Mouse (Mus musculus): Measurements from ENCODE around the gene Rps18. TPM values are rescaled to one million over a fixed set of nuclear protein-coding genes. Genes with fewer than 3 reads are reported as not detected.
"Not testable (repeated sequence)": the region's sequence is repeated elsewhere in the genome, so short reads cannot be mapped to it uniquely, and the experiment has no call there.

Rps18 gene
- total RNA-seq, 4 experiments from 2014 or later, result 380 to 500 (median 432) TPM

DNA sequence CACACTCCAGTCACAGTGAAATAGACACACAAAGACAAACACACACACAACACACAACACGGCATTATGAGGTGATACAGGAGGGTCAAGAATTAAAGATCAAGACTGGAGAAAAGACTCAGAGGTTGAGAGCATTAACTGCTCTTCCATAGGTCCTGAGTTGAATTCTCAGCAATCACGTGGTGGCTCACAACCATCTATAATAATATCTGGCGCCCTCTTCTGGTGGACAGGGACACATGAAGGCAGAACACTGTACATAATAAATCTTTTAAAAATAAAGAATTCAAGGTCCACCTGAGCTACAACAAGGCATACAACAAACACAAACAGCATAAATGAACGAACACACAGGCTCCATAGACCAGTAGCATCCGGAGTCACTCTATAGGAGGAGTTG, 13.1 kb upstream of the Rps18 start:
- DNase-seq (ENCODE audit: low spot score in 2 of 2), result no peak

GRCm38 (mm10) chr17:33968489-33968888, 12.7 kb upstream of the Rps18 start:
- DNase-seq (ENCODE audit: low spot score in 2 of 2), result peak; percentile 62 to 70

GRCm38 (mm10) chr17:33965846-33966550, 10.2 kb upstream of the Rps18 start:
- DNase-seq (ENCODE audit: low spot score in 2 of 2), result no peak

GRCm38 (mm10) chr17:33965082-33965845, 9.5 kb upstream of the Rps18 start:
- DNase-seq (ENCODE audit: low spot score in 2 of 2), result no peak

- no peak for DNase-seq (ENCODE audit: low spot score in 2 of 2)
Measured at GRCm38 (mm10) chr17:33962876-33963275, 7.1 kb upstream of the Rps18 start.

- DNase-seq (ENCODE audit: low spot score in 2 of 2), result no peak
Measured at GRCm38 (mm10) chr17:33959948-33960347, 4.1 kb upstream of the Rps18 start.

DNA sequence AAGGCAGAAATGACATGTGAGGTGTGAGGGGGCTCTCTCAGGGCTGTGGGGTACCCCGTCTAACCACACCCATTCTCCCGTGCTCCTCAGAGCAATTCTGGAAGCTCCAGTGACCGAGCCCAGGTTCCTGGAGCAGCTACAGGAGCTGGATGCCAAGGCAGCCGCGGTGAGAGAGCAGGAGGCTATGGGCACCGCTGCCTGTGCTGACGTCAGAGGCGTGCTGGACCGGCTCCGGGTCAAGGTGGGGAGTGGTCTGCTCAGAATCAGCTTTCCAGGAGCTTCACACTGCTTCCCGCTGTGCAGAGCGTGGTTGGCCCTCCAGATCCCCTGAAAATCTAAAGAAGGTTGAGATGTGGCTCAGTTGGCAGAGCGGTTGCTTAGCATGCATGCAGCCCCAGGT, 3.3 kb upstream of the Rps18 start:
- DNase-seq (ENCODE audit: low spot score in 2 of 2), result no peak

DNA sequence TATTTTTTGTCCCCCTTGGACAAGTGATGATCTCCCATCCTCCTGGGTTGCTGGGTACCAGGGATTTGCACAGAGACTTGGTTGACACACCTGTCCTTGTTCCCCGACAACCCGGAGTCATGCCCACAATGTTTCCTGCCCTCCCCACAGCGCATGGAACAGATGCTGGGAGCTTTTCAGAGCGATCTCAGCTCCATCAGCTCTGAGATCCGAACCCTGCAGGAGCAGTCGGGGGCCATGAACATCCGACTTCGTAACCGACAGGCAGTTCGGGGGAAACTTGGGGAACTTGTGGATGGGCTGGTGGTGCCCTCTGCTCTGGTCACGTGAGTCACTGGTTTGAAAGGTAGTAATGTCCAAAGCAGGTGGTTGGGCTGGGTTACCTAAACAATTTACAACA, 2.6 kb upstream of the Rps18 start:
- DNase-seq (ENCODE audit: low spot score in 2 of 2), result no peak

DNA sequence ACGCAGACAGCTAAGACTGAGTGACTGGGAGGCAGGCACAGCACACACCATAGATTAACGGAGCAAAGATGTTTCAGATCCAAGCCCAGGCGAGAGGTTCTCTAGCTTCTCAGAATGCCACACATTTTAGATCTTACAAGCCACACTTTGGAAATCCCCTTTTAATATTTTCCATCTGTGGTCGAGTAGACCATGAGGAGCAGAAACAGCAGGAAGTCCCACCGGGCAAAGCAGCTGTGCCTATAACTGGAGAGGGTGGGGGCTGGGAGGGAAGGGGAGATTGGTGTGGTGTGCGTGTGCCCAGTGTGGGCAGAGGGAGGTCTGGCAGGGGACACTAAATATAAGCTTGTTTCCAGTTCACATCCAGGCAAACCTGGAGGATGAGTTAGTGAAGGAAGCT, 1.7 kb upstream of the Rps18 start:
- no peak for DNase-seq (ENCODE audit: low spot score in 2 of 2)

- no peak for DNase-seq (ENCODE audit: low spot score in 2 of 2)
Measured at GRCm38 (mm10) chr17:33956336-33956735, 535 bp upstream of the Rps18 start.

DNA sequence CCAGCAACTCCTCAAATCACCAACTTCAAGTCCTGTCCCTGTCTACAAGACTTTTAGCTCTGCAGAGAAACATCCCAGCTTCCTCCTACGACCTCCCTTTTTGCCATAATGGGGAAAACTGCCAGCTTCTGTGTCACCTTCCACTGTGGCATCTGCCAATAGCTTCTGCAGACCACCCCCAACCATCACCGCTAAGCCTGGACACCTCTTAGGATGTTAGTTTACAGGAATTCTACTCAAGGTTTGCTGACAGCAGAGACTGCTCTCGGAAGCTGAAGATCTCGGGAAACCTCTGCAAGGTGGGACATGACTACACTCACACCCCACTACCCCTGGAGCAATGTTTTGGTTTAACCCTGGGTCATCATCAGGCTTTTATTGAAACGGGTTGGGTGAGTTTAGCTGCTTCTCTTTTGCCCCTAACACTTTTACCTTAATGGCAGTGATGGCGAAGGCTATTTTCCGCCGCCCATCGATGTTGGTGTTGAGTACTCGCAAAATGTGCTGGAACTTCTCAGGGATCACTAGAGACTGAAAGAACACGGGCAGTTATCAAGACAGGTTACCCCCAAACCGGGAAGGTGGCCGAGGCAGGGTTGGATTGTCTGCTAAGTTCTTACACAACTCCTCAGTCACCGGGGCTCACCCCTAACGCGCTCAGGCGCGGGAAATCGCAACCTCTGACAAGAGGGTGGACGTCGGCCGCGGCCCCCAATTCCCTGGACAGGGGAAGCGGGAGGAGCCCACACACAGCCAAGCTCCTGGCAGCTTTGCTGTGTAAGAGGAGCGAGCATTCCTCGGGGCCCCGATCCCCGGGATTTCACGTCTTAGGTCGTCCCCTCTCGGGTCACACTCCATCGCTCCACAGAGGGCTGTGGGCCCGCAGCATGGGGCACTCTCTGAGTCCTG, 901 bp downstream of the Rps18 start:
- no peak for DNase-seq (ENCODE audit: low spot score in 2 of 2)

GRCm38 (mm10) chr17:33953961-33954565, 1.7 kb downstream of the Rps18 start:
- DNase-seq (ENCODE audit: low spot score in 2 of 2), result no peak

GRCm38 (mm10) chr17:33953310-33953709, 2.5 kb downstream of the Rps18 start:
- no peak for DNase-seq (ENCODE audit: low spot score in 2 of 2)

- DNase-seq (ENCODE audit: low spot score in 2 of 2), result no peak
Measured at GRCm38 (mm10) chr17:33952879-33953278, 2.9 kb downstream of the Rps18 start.

- DNase-seq (ENCODE audit: low spot score in 2 of 2), result not testable (repeated sequence)
Measured at GRCm38 (mm10) chr17:33952015-33952414, 3.8 kb downstream of the Rps18 start.

DNA sequence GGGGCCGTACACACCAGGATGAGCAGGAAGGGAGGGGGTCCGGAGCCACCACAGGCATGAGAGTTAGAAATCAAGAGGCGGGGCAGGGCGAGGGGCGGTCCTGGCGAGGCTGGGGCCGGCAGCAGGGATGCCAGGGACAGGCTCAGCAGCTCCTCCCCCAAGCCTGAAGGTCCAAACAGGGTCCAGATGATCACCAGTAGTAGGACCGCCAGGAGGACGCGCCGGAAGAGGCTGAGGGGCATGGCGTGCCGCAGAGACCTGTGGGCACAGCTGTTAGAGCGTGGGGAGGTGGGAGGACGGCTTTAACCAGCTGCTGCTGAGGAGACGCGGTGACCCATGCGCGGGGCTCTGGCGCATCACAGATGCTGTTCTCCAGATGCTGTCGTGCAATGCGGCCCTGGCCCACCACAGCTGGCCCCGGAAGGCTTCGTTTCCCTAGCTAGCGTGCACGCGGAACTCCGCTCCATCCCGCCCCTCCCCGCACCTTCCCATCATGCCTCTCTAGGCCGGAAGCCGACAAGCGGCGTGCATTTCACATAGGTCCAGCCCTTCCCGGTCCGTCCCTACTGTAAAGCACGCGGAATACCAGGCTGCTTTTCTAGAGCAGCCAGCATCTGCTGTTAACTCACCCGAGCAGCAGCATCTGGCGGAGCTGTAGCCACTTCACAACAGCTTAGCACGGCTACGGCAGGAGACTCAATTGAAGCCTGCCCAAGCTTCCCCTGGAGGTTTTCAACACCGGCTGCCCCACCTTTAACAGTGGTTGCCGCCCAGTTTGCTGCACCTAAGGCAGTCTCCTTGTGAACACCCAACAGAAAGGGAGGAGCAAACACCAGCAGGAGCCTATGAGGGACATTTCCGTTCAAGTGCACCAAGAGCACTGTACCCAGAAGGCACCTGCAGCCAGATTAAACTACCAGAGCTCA, 4.5 kb downstream of the Rps18 start, which contains the start of gene B3galt4:
TSS of gene B3galt4 (minus strand) at position 468 of the 926 bp plus-strand sequence.
- DNase-seq (ENCODE audit: low spot score in 2 of 2), result peak; percentile 36 to 45

DNA sequence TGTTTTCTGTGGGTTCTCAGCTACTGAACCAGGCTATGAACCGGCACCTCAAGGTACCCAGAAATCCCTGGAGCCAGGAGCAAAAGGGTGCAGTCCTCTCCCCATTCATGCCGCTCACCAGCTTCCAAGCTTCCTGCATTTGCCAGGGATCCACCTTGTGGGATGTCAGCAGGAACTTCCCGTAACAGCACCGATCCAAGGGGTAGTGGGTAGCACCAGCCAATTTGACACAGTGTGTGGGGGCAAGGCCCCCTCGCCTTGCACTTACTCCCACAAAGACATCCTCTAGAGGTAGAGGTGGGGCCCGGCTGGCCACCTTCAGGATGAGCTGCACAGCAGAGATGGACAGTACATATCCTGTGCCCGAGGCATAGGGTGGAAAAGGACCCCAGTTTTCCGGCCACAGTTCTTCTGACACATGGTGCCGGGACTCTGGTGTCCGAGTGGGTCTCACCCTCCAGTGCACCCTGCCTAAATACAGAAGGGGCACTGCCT, 5.6 kb downstream of the Rps18 start:
- DNase-seq (ENCODE audit: low spot score in 2 of 2), result no peak

- no peak for DNase-seq (ENCODE audit: low spot score in 2 of 2)
Measured at GRCm38 (mm10) chr17:33948905-33949537, 6.8 kb downstream of the Rps18 start.

- DNase-seq (ENCODE audit: low spot score in 2 of 2), result no peak
Measured at GRCm38 (mm10) chr17:33948090-33948904, 7.5 kb downstream of the Rps18 start.

All from gastrocnemius, adult 8-10 months (tissue).